Comparison of ENCODE assay signal across 8 mouse cellular contexts in the genomic region with DNA sequence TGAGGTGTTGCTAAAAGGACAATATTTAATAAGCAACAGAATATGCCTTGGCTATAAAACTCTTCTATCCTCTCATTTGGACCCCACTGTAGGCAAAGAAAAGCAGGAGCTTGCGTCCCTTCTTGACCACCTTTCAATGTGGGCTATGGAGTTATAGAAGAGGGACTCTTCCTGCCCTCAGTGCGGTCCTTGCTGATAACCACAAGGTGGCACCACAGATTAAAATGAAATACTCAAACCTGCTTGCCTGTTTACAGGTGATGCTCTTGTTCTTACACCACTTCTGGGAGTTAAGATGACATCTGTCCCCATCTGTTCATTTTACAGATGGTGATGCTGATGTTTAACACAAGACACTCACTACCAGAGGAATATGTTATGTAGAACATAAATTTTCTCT.
DNase-seq lines count a peak whose midpoint lies in the region; ATAC-seq and TF ChIP-seq lines count a peak whose summit lies in the region.
"Had no signal": no experiment of that assay in that cellular context is flagged by ENCODE, and none has a peak within 500 bp of the region (broad histone marks: within the 10 kb centered on the region; RNA-seq: fewer than 3 reads in every experiment).

No protein-coding gene starts in this region.

- TF ChIP-seq CTCF in intestine, postnatal 0 days (IDR thresholded peaks at IDR 0.05; ENCODE audit: low read depth): peak; percentile 59

- H3K27ac ChIP-seq in intestine, postnatal 0 days (ENCODE audit: low read depth, low read length): no peak overlapping the region
- H3K27ac ChIP-seq in intestine, embryonic 16.5 days (ENCODE audit: low read length): no peak overlapping the region
- H3K27ac ChIP-seq: hindbrain, embryonic 15.5 days had no signal

- peak; percentile 65 for DNase-seq in 3T3-L1 (ENCODE audit: low read depth, low spot score)
- peak; percentile 38 for DNase-seq in ES-CJ7 (ENCODE audit: low read depth, low spot score)
- DNase-seq in forelimb bud, embryonic 11.5 days (ENCODE audit: low read depth, low spot score): peak; percentile 32
- DNase-seq in testis, postnatal 14 days (ENCODE audit: low spot score): no peak
- no peak for DNase-seq in right cerebral cortex, postnatal 14 days

- H3K9me3 ChIP-seq in intestine, postnatal 0 days (ENCODE audit: control insufficient read depth): no peaks in the 10 kb centered on the region
- H3K9me3 ChIP-seq in intestine, embryonic 16.5 days (ENCODE audit: control insufficient read depth, low read length): no peaks in the 10 kb centered on the region
- H3K9me3 ChIP-seq: hindbrain, embryonic 15.5 days had no signal

- no peaks in the 10 kb centered on the region for H3K36me3 ChIP-seq in intestine, postnatal 0 days (ENCODE audit: control insufficient read depth, insufficient read depth)
- no peaks in the 10 kb centered on the region for H3K36me3 ChIP-seq in intestine, embryonic 16.5 days (ENCODE audit: control insufficient read depth, insufficient read depth, low read length)
- H3K36me3 ChIP-seq: hindbrain, embryonic 15.5 days had no signal

- H3K27me3 ChIP-seq in intestine, postnatal 0 days (replicated peaks; ENCODE audit: control insufficient read depth, insufficient read depth, low read length): no peaks in the 10 kb centered on the region
- no peaks in the 10 kb centered on the region for H3K27me3 ChIP-seq in intestine, embryonic 16.5 days (replicated peaks; ENCODE audit: control insufficient read depth, insufficient read depth, low read length)
- H3K27me3 ChIP-seq: hindbrain, embryonic 15.5 days had no signal

- H3K4me1 ChIP-seq in intestine, postnatal 0 days (replicated peaks; ENCODE audit: control insufficient read depth, insufficient read depth, low read length): no peaks in the 10 kb centered on the region
- H3K4me1 ChIP-seq in intestine, embryonic 16.5 days (ENCODE audit: control insufficient read depth, insufficient read depth, low read length): no peaks in the 10 kb centered on the region
- H3K4me1 ChIP-seq: hindbrain, embryonic 15.5 days had no signal

- no peak for ATAC-seq in intestine, postnatal 0 days
- ATAC-seq in intestine, embryonic 16.5 days: no peak

- WGBS in intestine, postnatal 0 days: 51% methylated on average over 2 of the region's 2 CpGs
- whole genome bisulfite sequencing in intestine, embryonic 16.5 days: 55% methylated on average over 2 of the region's 2 CpGs

- H3K9ac ChIP-seq in intestine, postnatal 0 days (ENCODE audit: low read depth, low read length): no peak overlapping the region
- no peak overlapping the region for H3K9ac ChIP-seq in intestine, embryonic 16.5 days (ENCODE audit: low read depth, low read length)
- H3K9ac ChIP-seq: hindbrain, embryonic 15.5 days had no signal

- H3K4me3 ChIP-seq in intestine, postnatal 0 days (ENCODE audit: low read depth, low read length): no peak overlapping the region
- H3K4me3 ChIP-seq in intestine, embryonic 16.5 days (ENCODE audit: low read length): no peak overlapping the region
- H3K4me3 ChIP-seq: hindbrain, embryonic 15.5 days had no signal

- no peak overlapping the region for H3K4me2 ChIP-seq in intestine, postnatal 0 days (replicated peaks; ENCODE audit: low read depth)
- no peak overlapping the region for H3K4me2 ChIP-seq in intestine, embryonic 16.5 days (ENCODE audit: low read depth, low read length)
- H3K4me2 ChIP-seq: hindbrain, embryonic 15.5 days had no signal

Comparison
In these comparisons a context has a peak if more than half of its experiments do, and no peak if none do; other contexts are left out.
1. DNase-seq: peak in 3T3-L1 (single experiment), ES-CJ7 (single experiment) and forelimb bud, embryonic 11.5 days (single experiment); none in testis, postnatal 14 days (single experiment) and right cerebral cortex, postnatal 14 days (single experiment).